Mouse (Mus musculus) stomach, embryonic 14.5 days (tissue): ENCODE data around the gene Gm20929. TPM values are rescaled to one million over a fixed set of nuclear protein-coding genes. Genes with fewer than 3 reads are reported as not detected.
"Not testable (repeated sequence)": the region's sequence is repeated elsewhere in the genome, so short reads cannot be mapped to it uniquely, and the experiment has no call there.

Experiments
- ATAC-seq: fragments of 200-750 bp; cut with Nextera tagmentation; 2 replicates; pipeline ENCODE4 v1.8.0; 2017; ENCODE audit warnings: low read depth, moderate TSS enrichment; ENCODE audit not compliant: insufficient number of reproducible peaks, insufficient read depth, low FRiP score
- H3K27ac ChIP-seq: fragments of 300-500 bp; sonication (generic); 2 replicates; pipeline ENCODE4 v1.5.1; 2014; ENCODE audit warnings: mild to moderate bottlenecking, low read length, moderate library complexity, mixed read lengths
- H3K27me3 ChIP-seq: fragments of 300-500 bp; sonication (generic); 2 replicates; pipeline ENCODE4 v1.6.1; 2014; ENCODE audit warnings: low read length, control low read depth, mixed read lengths; ENCODE audit not compliant: control insufficient read depth, insufficient read depth
- H3K36me3 ChIP-seq: fragments of 300-500 bp; sonication (generic); 2 replicates; pipeline ENCODE4 v1.6.1; 2014; ENCODE audit warnings: mild to moderate bottlenecking, control low read depth, low read length, moderate library complexity, mixed read lengths; ENCODE audit not compliant: control insufficient read depth, insufficient read depth
- H3K4me1 ChIP-seq: fragments of 300-500 bp; sonication (generic); 2 replicates; pipeline ENCODE4 v1.6.1; 2014; ENCODE audit warnings: low read length, control low read depth, mixed read lengths; ENCODE audit not compliant: control insufficient read depth, insufficient read depth
- H3K4me2 ChIP-seq: fragments of 300-500 bp; sonication (generic); replicated peaks from 2 replicates; pipeline ENCODE4 v1.6.1; 2014; ENCODE audit warnings: low read depth, low read length, control low read depth
- H3K4me3 ChIP-seq: fragments of 300-500 bp; sonication (generic); 2 replicates; pipeline ENCODE4 v1.5.1; 2014; ENCODE audit warnings: low read depth, low read length, control low read depth
- H3K9ac ChIP-seq: fragments of 300-500 bp; sonication (generic); replicated peaks from 2 replicates; pipeline ENCODE4 v1.6.1; 2014; ENCODE audit warnings: low read depth, mild to moderate bottlenecking, control low read depth, low read length, moderate library complexity, mixed read lengths
- H3K9me3 ChIP-seq: fragments of 300-500 bp; sonication (generic); 2 replicates; pipeline ENCODE4 v1.6.1; 2016; ENCODE audit warnings: low read depth, low read length, control low read depth; ENCODE audit not compliant: control insufficient read depth
- WGBS: fragments of 180-500 bp; shearing (Covaris S2); extraction: QIAGEN DNeasy Blood & Tissue Kit; methylation state at CpG from one replicate; pipeline ENCODE4 v1.1.7; 2014; 5-methylcytosine and 5-hydroxymethylcytosine counted together
- polyA plus RNA-seq: library from polyadenylated mRNA; unstranded; fragments of >200 nt; fragmentation: Nextera tagmentation; extraction: Ambion mirVana; gene quantifications from 2 replicates; pipeline ENCODE4 v1.2.1, GENCODE M21; 2014

The Gm20929 gene
- not detected in 2 replicates for polyA plus RNA-seq

DNA sequence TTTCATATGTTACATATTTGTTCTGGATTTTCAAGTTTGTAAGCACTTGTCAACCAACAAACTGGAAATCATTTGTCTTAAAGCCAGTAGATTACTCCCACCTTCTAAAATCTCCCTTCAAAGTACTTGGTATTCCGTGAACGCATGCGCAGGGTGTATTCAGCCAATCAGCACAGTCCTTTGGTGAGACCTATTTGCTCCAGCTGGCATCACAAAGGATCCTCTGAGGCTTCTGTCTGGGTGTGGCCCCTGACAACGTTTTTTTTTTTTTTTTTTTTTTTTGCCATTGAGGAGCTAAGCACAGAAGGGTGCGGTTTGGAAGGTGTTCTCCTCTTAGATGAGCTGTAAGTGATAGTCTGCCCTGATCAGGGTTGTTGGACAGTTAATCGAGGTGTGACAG is at the start of gene Gm20929:
Gene Gm20929 (plus strand): TSS at position 301 of the 400 bp plus-strand sequence.
- H3K9me3 ChIP-seq, H3K4me2 ChIP-seq, ATAC-seq, H3K36me3 ChIP-seq, H3K27me3 ChIP-seq, H3K9ac ChIP-seq, H3K27ac ChIP-seq, H3K4me1 ChIP-seq, H3K4me3 ChIP-seq: not testable (repeated sequence)
- WGBS = no CpG with 5 or more reads among the region's 6 CpGs
